Mouse (Mus musculus): ENCODE data around the gene Rubcn.

Gene Rubcn

GRCm38 (mm10) chr16:32870231-32870630 is 7.3 kb downstream of the Rubcn start:
- DNase-seq (ENCODE audit: low spot score): no peak

- peak; percentile 71 for DNase-seq (ENCODE audit: low spot score)
Measured at GRCm38 (mm10) chr16:32867919-32868552, 9.5 kb downstream of the Rubcn start.

GRCm38 (mm10) chr16:32866713-32867112 is 10.9 kb downstream of the Rubcn start:
- DNase-seq (ENCODE audit: low spot score): no peak

- DNase-seq (ENCODE audit: low spot score): no peak
Measured at GRCm38 (mm10) chr16:32865401-32865800, 12.2 kb downstream of the Rubcn start.

GRCm38 (mm10) chr16:32861813-32862385 is 15.7 kb downstream of the Rubcn start:
- DNase-seq (ENCODE audit: low spot score): no peak

- no peak for DNase-seq (ENCODE audit: low spot score)
Measured at GRCm38 (mm10) chr16:32858771-32859636, 18.6 kb downstream of the Rubcn start.

- no peak for DNase-seq (ENCODE audit: low spot score)
Measured at GRCm38 (mm10) chr16:32858356-32858755, 19.2 kb downstream of the Rubcn start.

- no peak for DNase-seq (ENCODE audit: low spot score)
Measured at GRCm38 (mm10) chr16:32856751-32857150, 20.8 kb downstream of the Rubcn start.

- DNase-seq (ENCODE audit: low spot score): no peak
Measured at GRCm38 (mm10) chr16:32854050-32854571, 23.5 kb downstream of the Rubcn start.

- DNase-seq (ENCODE audit: low spot score): no peak
Measured at GRCm38 (mm10) chr16:32853492-32854049, 24.0 kb downstream of the Rubcn start.

- DNase-seq (ENCODE audit: low spot score): no peak
Measured at GRCm38 (mm10) chr16:32849042-32849830, 28.3 kb downstream of the Rubcn start.

GRCm38 (mm10) chr16:32847103-32847502 is 30.5 kb downstream of the Rubcn start:
- no peak for DNase-seq (ENCODE audit: low spot score)

- no peak for DNase-seq (ENCODE audit: low spot score)
Measured at GRCm38 (mm10) chr16:32831501-32831900, 46.1 kb downstream of the Rubcn start.

GRCm38 (mm10) chr16:32829104-32829503 is 48.5 kb downstream of the Rubcn start:
- DNase-seq (ENCODE audit: low spot score): no peak

- DNase-seq (ENCODE audit: low spot score): no peak
Measured at GRCm38 (mm10) chr16:32826521-32826920, 51.0 kb downstream of the Rubcn start.

- no peak for DNase-seq (ENCODE audit: low spot score)
Measured at GRCm38 (mm10) chr16:32825380-32825779, 52.2 kb downstream of the Rubcn start.

GRCm38 (mm10) chr16:32824061-32824460 is 53.5 kb downstream of the Rubcn start:
- DNase-seq (ENCODE audit: low spot score): no peak

- DNase-seq (ENCODE audit: low spot score): no peak
Measured at GRCm38 (mm10) chr16:32823487-32823886, 54.1 kb downstream of the Rubcn start.

GRCm38 (mm10) chr16:32822881-32823280 is 54.7 kb downstream of the Rubcn start:
- no peak for DNase-seq (ENCODE audit: low spot score)

GRCm38 (mm10) chr16:32822450-32822827 is 55.1 kb downstream of the Rubcn start:
- no peak for DNase-seq (ENCODE audit: low spot score)

- no peak for DNase-seq (ENCODE audit: low spot score)
Measured at GRCm38 (mm10) chr16:32821772-32822449, 55.7 kb downstream of the Rubcn start.
